Mouse (Mus musculus) kidney, embryonic 16.5 days (tissue): ENCODE results near the gene A730015C16Rik. TPM values are rescaled to one million over a fixed set of nuclear protein-coding genes. Genes with fewer than 3 reads are reported as not detected.

Source experiments
- ATAC-seq: fragments of 200-750 bp; cut with Nextera tagmentation; 2 replicates; pipeline ENCODE4 v1.8.0; 2017; ENCODE audit warnings: moderate TSS enrichment; ENCODE audit not compliant: low FRiP score, low TSS enrichment
- H3K27ac ChIP-seq: fragments of 300-500 bp; sonication (generic); 2 replicates; pipeline ENCODE4 v1.5.1; 2014; ENCODE audit warnings: low read length
- H3K27me3 ChIP-seq: fragments of 300-500 bp; sonication (generic); 2 replicates; pipeline ENCODE4 v1.6.1; 2014; ENCODE audit warnings: low read length, control low read depth, mixed read lengths; ENCODE audit not compliant: insufficient read depth
- H3K36me3 ChIP-seq: fragments of 300-500 bp; sonication (generic); 2 replicates; pipeline ENCODE4 v1.6.1; 2014; ENCODE audit warnings: low read length, control low read depth, mixed read lengths; ENCODE audit not compliant: insufficient read depth
- H3K4me1 ChIP-seq: fragments of 300-500 bp; sonication (generic); 2 replicates; pipeline ENCODE4 v1.6.1; 2014; ENCODE audit warnings: low read length, control low read depth, mixed read lengths; ENCODE audit not compliant: insufficient read depth
- H3K4me2 ChIP-seq: fragments of 300-500 bp; sonication (generic); replicated peaks from 2 replicates; pipeline ENCODE4 v1.6.1; 2014; ENCODE audit warnings: low read depth, low read length
- H3K4me3 ChIP-seq: fragments of 300-500 bp; sonication (generic); 2 replicates; pipeline ENCODE4 v1.5.1; 2014; ENCODE audit warnings: mild to moderate bottlenecking, low read length
- H3K9ac ChIP-seq: fragments of 300-500 bp; sonication (generic); replicated peaks from 2 replicates; pipeline ENCODE4 v1.6.1; 2014; ENCODE audit warnings: low read length
- H3K9me3 ChIP-seq: fragments of 300-500 bp; sonication (generic); 2 replicates; pipeline ENCODE4 v1.6.1; 2016; ENCODE audit warnings: low read length, control low read depth
- WGBS: fragments of 180-500 bp; shearing (Covaris S2); extraction: QIAGEN DNeasy Blood & Tissue Kit; methylation state at CpG from one replicate; pipeline ENCODE4 v1.1.7; 2014; 5-methylcytosine and 5-hydroxymethylcytosine counted together
- polyA plus RNA-seq: library from polyadenylated mRNA; unstranded; fragments of >200 nt; fragmentation: Nextera tagmentation; extraction: Ambion mirVana; gene quantifications from 2 replicates; pipeline ENCODE4 v1.2.1, GENCODE M21; 2015

Gene A730015C16Rik
- polyA plus RNA-seq, 1 experiment from 2014 or later = 1.4 TPM

DNA sequence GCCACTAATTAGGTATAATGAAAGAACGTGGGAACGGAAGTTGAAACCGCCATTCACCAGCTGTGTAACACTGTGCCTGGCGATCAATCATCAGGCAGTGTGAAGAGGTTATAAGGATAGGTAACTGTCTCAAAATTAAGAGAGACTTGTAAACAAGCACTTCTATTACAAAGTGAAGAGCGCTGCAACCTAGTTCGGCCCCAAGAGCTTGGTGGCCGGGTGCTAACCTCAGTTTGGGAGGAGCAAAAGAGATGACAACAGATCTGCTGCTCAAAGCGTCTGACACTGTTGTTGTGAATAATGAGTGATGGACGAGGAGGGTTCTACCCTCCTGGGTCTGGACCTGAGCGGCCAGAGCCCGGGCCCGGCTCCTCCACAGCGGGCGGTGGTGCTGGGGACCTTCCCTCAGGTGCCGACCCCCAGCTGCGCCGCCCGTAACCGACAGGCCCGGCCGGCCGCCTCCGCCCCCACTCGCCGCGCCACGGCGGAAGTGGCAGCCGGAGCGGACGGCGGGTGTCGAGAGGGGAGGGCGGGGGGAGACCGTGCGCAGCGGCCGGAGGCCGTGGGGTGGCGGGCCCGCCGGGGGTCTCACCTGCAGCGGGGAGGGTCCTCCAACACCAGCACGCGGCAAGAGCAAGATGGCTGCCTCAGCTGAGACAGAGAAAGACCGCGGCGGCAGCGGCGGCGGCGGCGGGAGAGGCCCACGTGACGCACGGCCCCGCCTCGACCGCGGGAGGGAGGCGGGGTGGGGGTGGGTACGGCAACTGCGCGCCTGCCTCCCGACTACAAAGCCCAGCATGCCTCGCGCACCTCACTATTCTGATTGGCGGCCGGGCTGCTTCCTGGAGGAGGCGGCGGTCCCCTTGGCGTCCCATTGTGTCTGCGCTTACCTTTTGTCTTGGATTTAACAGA lies 15.2 kb downstream of the A730015C16Rik start, which contains the start of gene Btf3l4:
Gene Btf3l4 (minus strand): TSS at position 699 of the 912 bp plus-strand sequence.
- H3K36me3 ChIP-seq = peaks cover 16% of the 10 kb centered on the region; the same call in 1 of the 2 replicates
- under 1% methylated on average over 64 of the region's 73 CpGs for WGBS
- no peaks in the 10 kb centered on the region for H3K27me3 ChIP-seq
- H3K9ac ChIP-seq = peak within 1 kb of the TSS; percentile 99
- peak within 1 kb of the TSS; percentile 92 for H3K4me3 ChIP-seq
- no peaks in the 10 kb centered on the region for H3K9me3 ChIP-seq
- peaks cover 24% of the 10 kb centered on the region for H3K4me1 ChIP-seq
- ATAC-seq = peak; percentile 97
- peak within 1 kb of the TSS; percentile 100 for H3K27ac ChIP-seq
- peak within 1 kb of the TSS; percentile 65 for H3K4me2 ChIP-seq

DNA sequence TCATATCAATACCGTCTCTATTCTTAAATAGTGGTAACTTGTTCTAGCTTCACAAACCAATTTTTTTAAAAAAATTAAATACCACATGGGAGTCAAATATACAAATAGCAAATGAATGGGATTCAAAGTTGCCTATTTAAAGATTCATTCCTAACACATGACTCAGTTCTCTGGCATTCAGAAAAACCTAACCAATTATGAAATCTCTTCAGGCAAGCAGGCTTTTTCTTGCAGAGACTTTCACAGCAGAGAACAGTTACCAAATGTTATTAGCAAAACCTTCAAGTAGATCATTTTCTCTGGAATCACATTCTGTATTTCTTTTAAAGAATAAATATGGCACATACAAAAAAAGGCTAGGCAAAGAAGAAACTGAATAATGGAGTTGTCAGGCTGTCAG lies 17.7 kb downstream of the A730015C16Rik start:
- 93% methylated on average over 1 of the region's 1 CpGs for WGBS
- Histone ChIP-seq H3K4me1 (peaks cover 19% of the 10 kb centered on the region), H3K36me3 (peaks cover 23% of the 10 kb centered on the region), H3K9me3 (no peaks in the 10 kb centered on the region), H3K27me3 (no peaks in the 10 kb centered on the region), H3K4me2 (no peak overlapping the region), H3K27ac (no peak overlapping the region), H3K9ac (no peak overlapping the region), H3K4me3 (no peak overlapping the region)
- ATAC-seq = no peak

GRCm38 (mm10) chr4:108826643-108827042 lies 21.8 kb downstream of the A730015C16Rik start:
- H3K4me1 ChIP-seq = peaks cover 6% of the 10 kb centered on the region; the same call in 1 of the 2 replicates
- no peaks in the 10 kb centered on the region for H3K9me3 ChIP-seq
- no peak overlapping the region for H3K27ac ChIP-seq
- H3K9ac ChIP-seq = no peak overlapping the region
- WGBS = 91% methylated on average over 2 of the region's 2 CpGs
- H3K4me2 ChIP-seq = no peak overlapping the region
- no peak for ATAC-seq
- peaks cover 51% of the 10 kb centered on the region for H3K36me3 ChIP-seq
- no peak overlapping the region for H3K4me3 ChIP-seq
- no peaks in the 10 kb centered on the region for H3K27me3 ChIP-seq

- Histone ChIP-seq H3K9me3 (no peaks in the 10 kb centered on the region), H3K4me1 (0 out of 2 replicates have a peak, but pooled peaks cover 4% of the 10 kb centered on the region), H3K9ac (no peak overlapping the region), H3K27ac (no peak overlapping the region), H3K36me3 (peaks cover 51% of the 10 kb centered on the region), H3K4me2 (no peak overlapping the region), H3K27me3 (no peaks in the 10 kb centered on the region), H3K4me3 (no peak overlapping the region)
- ATAC-seq = no peak
- WGBS = 82% methylated on average over 1 of the region's 1 CpGs
Observed at GRCm38 (mm10) chr4:108826096-108826495, 22.3 kb downstream of the A730015C16Rik start.

GRCm38 (mm10) chr4:108825677-108826076 lies 22.7 kb downstream of the A730015C16Rik start:
- H3K4me2 ChIP-seq = no peak overlapping the region
- ATAC-seq = no peak
- H3K36me3 ChIP-seq = peaks cover 52% of the 10 kb centered on the region
- H3K9me3 ChIP-seq = no peaks in the 10 kb centered on the region
- H3K27ac ChIP-seq = no peak overlapping the region
- no peaks in the 10 kb centered on the region for H3K27me3 ChIP-seq
- no peaks in the 10 kb centered on the region for H3K4me1 ChIP-seq
- no peak overlapping the region for H3K4me3 ChIP-seq
- 81% methylated on average over 3 of the region's 3 CpGs for WGBS
- H3K9ac ChIP-seq = no peak overlapping the region

- H3K27me3 ChIP-seq = no peaks in the 10 kb centered on the region
- H3K4me2 ChIP-seq = no peak overlapping the region
- H3K9ac ChIP-seq = no peak overlapping the region
- no peak for ATAC-seq
- H3K4me1 ChIP-seq = no peaks in the 10 kb centered on the region
- H3K27ac ChIP-seq = no peak overlapping the region
- H3K4me3 ChIP-seq = no peak overlapping the region
- WGBS = 65% methylated on average over 6 of the region's 6 CpGs
- H3K36me3 ChIP-seq = peaks cover 6% of the 10 kb centered on the region
- H3K9me3 ChIP-seq = no peaks in the 10 kb centered on the region
Observed at GRCm38 (mm10) chr4:108811550-108811949, 36.9 kb downstream of the A730015C16Rik start.

- no peaks in the 10 kb centered on the region for H3K4me1 ChIP-seq
- H3K4me2 ChIP-seq = no peak overlapping the region
- H3K36me3 ChIP-seq = peaks cover 6% of the 10 kb centered on the region
- no peak overlapping the region for H3K9ac ChIP-seq
- no peak overlapping the region for H3K27ac ChIP-seq
- 65% methylated on average over 4 of the region's 4 CpGs for WGBS
- H3K4me3 ChIP-seq = no peak overlapping the region
- H3K9me3 ChIP-seq = no peaks in the 10 kb centered on the region
- no peaks in the 10 kb centered on the region for H3K27me3 ChIP-seq
- ATAC-seq = no peak
Observed at GRCm38 (mm10) chr4:108811142-108811541, 37.3 kb downstream of the A730015C16Rik start.

- H3K36me3 ChIP-seq = no peaks in the 10 kb centered on the region
- H3K27ac ChIP-seq = no peak overlapping the region
- no peaks in the 10 kb centered on the region for H3K27me3 ChIP-seq
- 83% methylated on average over 2 of the region's 2 CpGs for WGBS
- no peaks in the 10 kb centered on the region for H3K4me1 ChIP-seq
- H3K4me2 ChIP-seq = no peak overlapping the region
- H3K9me3 ChIP-seq = no peaks in the 10 kb centered on the region
- H3K9ac ChIP-seq = no peak overlapping the region
- ATAC-seq = no peak
- H3K4me3 ChIP-seq = no peak overlapping the region
Observed at GRCm38 (mm10) chr4:108803535-108803934, 44.9 kb downstream of the A730015C16Rik start.

GRCm38 (mm10) chr4:108798083-108798830 lies 50.2 kb downstream of the A730015C16Rik start:
- ATAC-seq = no peak
- H3K27me3 ChIP-seq = no peaks in the 10 kb centered on the region
- no peak overlapping the region for H3K9ac ChIP-seq
- 58% methylated on average over 2 of the region's 2 CpGs for WGBS
- no peaks in the 10 kb centered on the region; the same call in 1 of the 2 replicates for H3K4me1 ChIP-seq
- no peak overlapping the region for H3K27ac ChIP-seq
- no peaks in the 10 kb centered on the region for H3K36me3 ChIP-seq
- no peak overlapping the region for H3K4me2 ChIP-seq
- no peaks in the 10 kb centered on the region for H3K9me3 ChIP-seq
- no peak overlapping the region for H3K4me3 ChIP-seq
